Mouse (Mus musculus): ENCODE measurements around the gene Dtx3. TPM values are rescaled to one million over a fixed set of nuclear protein-coding genes. Genes with fewer than 3 reads are reported as not detected.
A peak's percentile ranks its signal among the peaks of the same experiment; 100 is the strongest.

Gene Dtx3
- 10 to 100 TPM; 26.3 to 28.6 TPM for total RNA-seq (2021)

DNA sequence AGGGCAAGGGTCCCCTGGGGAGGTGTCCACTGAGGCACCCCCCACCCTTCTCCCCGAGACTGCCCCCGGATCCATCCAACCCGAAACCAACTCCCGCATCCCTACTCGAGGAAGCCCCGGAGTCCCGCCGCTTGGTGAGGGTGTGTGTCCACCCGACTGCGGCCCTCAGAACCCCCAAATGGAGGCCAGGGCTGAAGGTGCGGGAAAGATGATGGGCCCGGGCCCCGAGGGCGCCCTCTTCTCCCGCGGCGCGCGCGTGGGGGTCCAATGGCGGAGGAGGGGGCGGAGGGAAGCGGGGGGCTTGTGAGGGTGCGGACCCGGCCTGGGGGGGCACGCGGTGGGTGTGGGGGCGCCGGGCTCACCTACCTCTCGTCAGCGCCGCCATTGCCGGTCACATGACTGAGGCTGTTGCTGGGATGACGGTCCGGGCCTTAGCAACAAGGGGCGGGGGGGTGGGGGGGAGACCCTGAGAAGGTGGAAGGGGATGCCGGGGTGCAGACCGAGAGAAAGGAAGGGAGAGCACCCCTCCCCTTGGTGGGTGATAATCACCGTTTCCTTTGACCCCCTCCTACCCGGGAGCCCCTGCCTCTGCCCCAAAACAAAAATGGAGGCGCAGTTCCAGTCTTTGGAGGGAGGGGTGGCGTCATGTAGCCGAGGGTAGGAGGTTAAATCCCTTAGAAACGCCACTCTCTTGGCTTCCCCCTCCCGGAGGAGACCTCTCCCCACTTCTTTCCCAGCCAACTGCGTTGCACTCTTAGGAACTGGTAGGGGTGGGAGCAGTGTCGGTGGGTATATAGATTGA lies at the start of gene Dtx3:
Dtx3 (minus strand) TSS at position 401 of the 802 bp plus-strand sequence.
- no peak for DNase-seq (ENCODE audit: low spot score)
- intact Hi-C loops (cut with DNase I), result no loop called here

GRCm38 (mm10) chr10:127238241-127238824 lies 42.8 kb upstream of the Dtx3 start:
- intact Hi-C loops (cut with DNase I), result no loop called here
- no peak for DNase-seq (ENCODE audit: low spot score)

DNA sequence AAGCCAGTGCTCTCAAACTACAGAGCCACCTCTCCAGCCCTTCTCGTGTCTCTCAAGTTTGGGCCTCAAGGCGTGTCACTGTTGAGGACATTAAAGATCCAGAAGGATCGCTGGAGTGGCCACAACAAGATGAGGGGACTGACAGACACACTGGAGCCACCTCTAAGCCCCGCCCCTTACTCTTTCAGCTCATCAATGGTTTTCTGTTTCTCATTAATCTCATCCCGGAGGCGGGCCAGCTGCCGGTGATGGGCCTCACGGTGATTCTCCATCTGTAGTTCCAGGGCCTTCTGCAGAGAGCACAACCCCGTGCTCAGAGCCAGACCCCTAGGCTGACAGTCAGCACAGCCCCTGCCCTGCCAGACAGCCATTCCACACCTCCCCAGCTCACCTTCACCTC lies 41.0 kb upstream of the Dtx3 start:
- intact Hi-C loops (cut with DNase I), result no loop called here
- no peak for DNase-seq (ENCODE audit: low spot score)

DNA sequence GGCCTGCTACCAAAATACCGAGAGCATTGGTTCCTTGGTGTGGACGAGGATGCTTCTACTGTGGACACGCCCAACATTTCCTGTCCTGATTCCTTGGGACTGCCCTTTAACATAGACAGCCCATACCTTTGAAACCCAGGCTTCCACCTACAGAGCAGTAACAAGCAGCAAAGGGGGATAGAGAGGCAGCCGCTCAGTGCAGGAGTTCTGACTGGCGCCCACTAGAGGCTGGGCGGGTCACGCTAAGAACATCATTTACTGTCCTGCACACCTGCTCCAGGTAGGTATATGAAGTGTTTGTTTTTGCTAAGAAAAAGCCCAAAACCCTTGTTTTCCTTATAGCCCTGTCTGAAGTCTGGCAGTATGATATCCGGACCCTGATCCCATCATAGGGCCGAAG lies 37.6 kb upstream of the Dtx3 start:
- intact Hi-C loops (cut with DNase I), result no loop called here
- DNase-seq (ENCODE audit: low spot score), result no peak

DNA sequence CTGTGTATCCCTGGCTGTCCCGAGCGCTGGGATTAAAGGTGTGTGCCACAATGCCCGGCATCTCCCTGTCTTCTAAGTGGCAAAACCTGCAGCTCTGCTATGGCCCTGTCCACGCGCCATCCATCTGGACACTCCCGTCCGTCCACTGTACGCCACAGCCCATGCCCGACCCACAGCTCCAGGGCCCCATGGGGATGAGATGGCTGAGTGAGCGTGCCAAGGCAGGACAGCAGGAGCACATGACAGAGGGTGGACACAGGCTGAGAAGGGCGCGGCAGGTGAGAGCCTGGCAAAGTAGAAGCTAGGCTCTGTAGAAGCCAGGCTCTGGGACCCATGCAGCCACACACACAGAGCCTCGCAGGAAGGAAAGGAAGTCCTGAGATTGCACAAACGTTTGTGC lies 36.2 kb upstream of the Dtx3 start:
- intact Hi-C loops (cut with DNase I), result no loop called here

DNA sequence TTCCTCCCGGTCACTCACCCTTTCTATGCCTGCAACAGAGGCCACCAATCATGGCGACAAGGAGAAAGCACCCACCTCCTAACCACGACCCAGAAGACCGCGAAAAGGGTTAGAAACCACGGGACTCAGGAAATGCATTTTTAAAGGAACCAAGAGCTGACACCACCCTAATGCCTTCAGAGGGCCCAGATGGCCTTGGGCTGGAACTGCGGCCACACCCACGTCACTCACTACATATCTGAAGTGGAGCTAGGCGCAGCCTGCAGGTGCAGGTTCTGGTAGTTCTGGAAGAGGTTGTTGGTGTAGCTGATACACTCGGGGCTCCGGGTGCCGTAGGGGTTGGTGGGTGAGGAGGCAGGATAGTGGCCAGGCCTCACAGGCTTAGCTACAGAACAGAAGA lies 35.2 kb upstream of the Dtx3 start:
- intact Hi-C loops (cut with DNase I), result no loop called here
- no peak for DNase-seq (ENCODE audit: low spot score)

More for the DNA sequence above, 36.2 kb upstream of the Dtx3 start:
- no peak for DNase-seq (ENCODE audit: low spot score)

- DNase-seq (ENCODE audit: low spot score), result no peak
- intact Hi-C loops (cut with DNase I), result loop anchor here (1.0 to 2.0 kb wide), 3 partner anchors 52 to 106 kb away; partner anchors contain the start of gene B4galnt1
Observed at GRCm38 (mm10) chr10:127228897-127229296, 33.4 kb upstream of the Dtx3 start.

DNA sequence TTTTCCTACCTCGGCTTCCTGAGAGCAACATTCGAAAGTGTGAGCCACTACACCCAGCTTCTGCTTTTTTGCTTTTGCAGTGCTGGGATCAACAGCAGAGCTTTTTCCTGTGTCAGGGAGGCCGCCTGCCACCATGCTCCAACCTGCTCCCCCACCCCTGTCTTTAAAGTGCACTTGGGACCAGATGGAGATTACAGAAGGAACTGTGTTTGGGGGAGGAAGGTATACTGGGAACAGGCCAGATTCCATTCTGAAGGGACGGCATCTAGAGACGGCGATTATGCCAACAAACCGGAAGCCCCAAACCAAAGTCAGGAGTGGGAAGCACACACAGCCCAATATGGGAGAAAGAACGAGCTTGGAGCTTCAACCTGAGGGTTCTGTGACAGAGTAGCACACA lies 31.6 kb upstream of the Dtx3 start:
- intact Hi-C loops (cut with DNase I), result no loop called here

DNA sequence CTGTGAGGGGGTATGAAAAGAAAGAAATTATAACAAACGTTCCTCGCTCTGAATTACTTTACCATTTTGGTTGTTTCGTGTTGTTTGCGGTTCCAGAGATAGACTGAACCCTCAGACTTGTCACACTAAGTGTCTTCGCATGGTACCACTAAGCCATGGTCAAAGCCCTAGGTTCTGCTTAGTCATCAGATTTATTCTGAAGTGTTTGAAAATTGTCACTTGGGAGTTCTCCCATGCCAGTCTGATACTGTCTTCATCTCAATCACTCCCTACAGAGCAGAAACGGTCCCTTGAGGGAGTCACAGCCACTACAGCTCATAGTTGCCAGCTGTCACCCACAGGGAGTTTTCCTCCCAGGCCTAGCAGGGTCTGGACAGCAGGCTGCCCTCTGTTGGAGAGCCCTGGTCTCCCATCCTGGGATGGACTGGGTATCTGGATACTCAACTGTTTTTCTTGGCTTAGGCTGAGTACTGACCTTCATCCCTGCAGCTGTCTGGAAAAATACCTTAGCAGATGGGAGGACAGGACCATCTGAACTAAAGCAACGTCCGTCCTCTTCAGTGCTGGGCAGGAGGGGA lies 30.9 kb upstream of the Dtx3 start:
- no peak for DNase-seq (ENCODE audit: low spot score)
- intact Hi-C loops (cut with DNase I), result no loop called here

More for the DNA sequence above, 31.6 kb upstream of the Dtx3 start:
- DNase-seq (ENCODE audit: low spot score), result no peak

GRCm38 (mm10) chr10:127225732-127226131 lies 30.2 kb upstream of the Dtx3 start:
- DNase-seq (ENCODE audit: low spot score), result no peak
- intact Hi-C loops (cut with DNase I), result no loop called here

- intact Hi-C loops (cut with DNase I), result no loop called here
- DNase-seq (ENCODE audit: low spot score), result no peak
Observed at GRCm38 (mm10) chr10:127225213-127225612, 29.7 kb upstream of the Dtx3 start.

DNA sequence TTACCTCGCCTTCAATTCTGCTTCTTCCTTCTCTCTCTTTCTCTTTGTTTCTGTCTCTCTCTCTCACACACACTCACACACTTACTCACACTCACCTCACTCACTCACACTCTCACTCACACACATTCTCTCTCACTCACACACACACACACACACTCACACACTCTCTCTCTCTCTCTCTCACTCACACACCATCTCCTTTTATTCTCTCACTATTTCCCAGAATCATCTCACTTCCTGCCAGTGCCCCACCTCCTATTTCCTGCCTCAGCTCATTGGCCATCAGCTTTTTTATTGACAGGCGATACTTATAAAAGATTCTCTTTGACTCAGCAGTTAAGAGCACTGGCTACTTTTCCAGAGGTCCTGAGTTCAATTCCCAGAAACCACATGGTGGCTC lies 22.8 kb upstream of the Dtx3 start:
- intact Hi-C loops (cut with DNase I), result no loop called here
- no peak for DNase-seq (ENCODE audit: low spot score)

DNA sequence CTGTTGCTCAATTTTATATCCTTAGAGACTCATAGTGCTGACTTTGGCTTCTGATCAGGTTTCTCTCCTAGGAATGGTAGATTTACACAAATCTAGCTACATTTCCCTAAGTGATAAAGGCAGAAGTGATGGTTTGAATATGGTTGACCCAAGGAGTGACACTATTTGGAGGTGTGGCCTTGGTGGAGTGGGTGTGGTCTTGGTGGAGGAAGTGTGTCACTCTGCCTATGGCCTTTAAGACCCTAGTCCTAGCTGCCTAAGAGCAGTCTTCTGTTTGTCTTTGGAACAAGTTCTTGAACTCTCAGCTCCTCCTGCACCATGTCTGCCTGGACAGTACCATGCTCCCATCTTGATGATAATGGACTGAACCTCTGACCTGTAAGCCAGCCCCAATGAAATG lies 21.6 kb upstream of the Dtx3 start:
- intact Hi-C loops (cut with DNase I), result no loop called here
- no peak for DNase-seq (ENCODE audit: low spot score)

DNA sequence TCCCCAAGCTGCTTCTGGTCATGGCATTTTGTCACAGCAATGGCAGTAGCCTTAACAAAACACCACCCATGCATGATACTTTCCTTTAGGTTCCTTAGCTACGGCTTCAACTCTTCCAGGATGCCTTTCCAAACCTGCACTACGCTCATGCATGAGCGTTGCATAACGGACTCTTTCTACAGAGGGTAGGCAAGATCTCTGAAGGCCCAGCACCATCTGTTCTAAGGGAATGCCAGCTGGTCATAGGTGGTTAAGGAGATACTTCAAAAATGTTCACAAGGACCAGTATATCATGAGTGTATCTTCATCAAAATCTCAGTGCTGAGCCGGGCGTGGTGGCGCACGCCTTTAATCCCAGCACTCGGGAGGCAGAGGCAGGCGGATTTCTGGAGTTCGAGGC lies 20.9 kb upstream of the Dtx3 start:
- intact Hi-C loops (cut with DNase I), result no loop called here
- no peak for DNase-seq (ENCODE audit: low spot score)

- no peak for DNase-seq (ENCODE audit: low spot score)
- intact Hi-C loops (cut with DNase I), result no loop called here
Observed at GRCm38 (mm10) chr10:127214422-127214803, 18.9 kb upstream of the Dtx3 start.

GRCm38 (mm10) chr10:127213704-127214421 lies 18.3 kb upstream of the Dtx3 start:
- intact Hi-C loops (cut with DNase I), result no loop called here
- no peak for DNase-seq (ENCODE audit: low spot score)

GRCm38 (mm10) chr10:127213272-127213671 lies 17.7 kb upstream of the Dtx3 start:
- no peak for DNase-seq (ENCODE audit: low spot score)
- intact Hi-C loops (cut with DNase I), result no loop called here

- intact Hi-C loops (cut with DNase I), result loop anchor here (2.0 kb wide), 1 partner anchor 31 kb away; the partner anchor contains the start of gene Slc26a10
- peak; percentile 82 for DNase-seq (ENCODE audit: low spot score)
Observed at GRCm38 (mm10) chr10:127211414-127211854, 15.9 kb upstream of the Dtx3 start, which contains the start of gene Pip4k2c. Gene Pip4k2c (minus strand): TSS chr10:127211585.

DNA sequence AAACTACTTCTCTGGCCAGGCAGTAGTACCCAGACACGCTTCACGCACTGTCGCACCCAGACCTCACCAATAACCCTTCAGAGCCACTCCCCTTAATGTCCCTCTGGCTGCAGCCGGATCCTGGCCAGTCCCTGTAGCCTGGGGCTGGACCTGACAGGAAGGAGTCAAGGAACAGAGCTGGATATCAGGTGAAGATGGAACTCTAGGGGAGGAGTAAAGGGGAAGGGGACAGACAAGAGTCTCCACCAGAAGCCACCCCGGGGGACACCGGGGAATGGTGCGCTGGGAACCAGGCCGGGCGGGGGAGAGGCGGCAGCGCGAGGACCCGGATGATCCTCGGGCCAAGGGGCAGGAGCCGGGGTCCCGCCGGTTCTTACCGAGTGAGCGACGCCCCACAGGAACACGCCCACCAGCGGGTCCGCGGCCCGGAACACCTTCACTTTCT lies 15.5 kb upstream of the Dtx3 start:
- intact Hi-C loops (cut with DNase I), result loop anchor here (2.0 kb wide), 1 partner anchor 30 kb away; the partner anchor contains the start of gene Slc26a10
- DNase-seq (ENCODE audit: low spot score), result no peak

DNA sequence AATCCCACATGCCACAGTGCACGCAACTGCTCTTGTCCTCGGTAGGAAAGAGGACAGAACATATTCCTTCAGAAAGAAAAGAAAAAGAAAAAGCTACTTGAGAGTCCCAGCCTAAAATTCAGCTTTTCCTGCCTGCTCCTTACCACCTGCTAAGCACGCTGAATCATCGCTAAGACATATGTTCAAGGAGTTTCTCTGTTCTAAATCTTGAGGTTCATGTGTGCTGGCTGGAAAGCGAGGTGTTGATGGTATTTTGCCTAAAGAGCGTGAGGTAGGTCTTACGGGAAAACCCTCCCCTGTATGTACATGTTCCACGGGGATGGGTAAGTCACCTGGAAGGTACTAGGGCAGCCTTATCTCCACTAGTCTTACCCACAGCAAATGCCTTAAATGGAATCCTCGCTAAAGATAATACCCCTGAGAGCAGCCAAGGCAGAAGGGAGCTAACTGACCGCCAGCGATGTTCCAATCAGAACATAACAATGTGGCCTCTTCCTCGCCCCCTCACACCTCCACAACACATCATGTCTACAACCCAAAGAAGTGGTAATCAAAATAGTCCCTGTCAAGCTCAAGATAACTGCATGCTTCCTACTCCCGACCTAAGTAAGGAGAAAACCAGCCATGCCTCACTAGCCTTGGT lies 14.5 kb upstream of the Dtx3 start:
- no peak for DNase-seq (ENCODE audit: low spot score)
- intact Hi-C loops (cut with DNase I), result loop anchor here (2.0 kb wide), 1 partner anchor 29 kb away; the partner anchor contains the start of gene Slc26a10
